Mouse (Mus musculus) hindbrain, embryonic 16.5 days (tissue): ENCODE measurements around the gene Hamp. TPM values are rescaled to one million over a fixed set of nuclear protein-coding genes. Genes with fewer than 3 reads are reported as not detected.
A peak's percentile ranks its signal among the peaks of the same experiment; 100 is the strongest.

Experiments
- ATAC-seq: fragments of 200-750 bp; cut with Nextera tagmentation; 2 replicates; pipeline ENCODE4 v1.8.0; 2017; ENCODE audit warnings: moderate TSS enrichment, moderate library complexity
- H3K27ac ChIP-seq: fragments of 300-500 bp; sonication (generic); 2 replicates; pipeline ENCODE4 v1.5.1; 2014; ENCODE audit warnings: low read depth, mild to moderate bottlenecking, control low read depth, low read length, moderate library complexity
- H3K27me3 ChIP-seq: fragments of 300-500 bp; sonication (generic); replicated peaks from 2 replicates; pipeline ENCODE4 v1.6.1; 2014; ENCODE audit warnings: low read length; ENCODE audit not compliant: control insufficient read depth, insufficient read depth
- H3K36me3 ChIP-seq: fragments of 300-500 bp; sonication (generic); 2 replicates; pipeline ENCODE4 v1.6.1; 2014; ENCODE audit warnings: mild to moderate bottlenecking, low read length, moderate library complexity, mixed read lengths; ENCODE audit not compliant: control insufficient read depth, insufficient read depth
- H3K4me1 ChIP-seq: fragments of 300-500 bp; sonication (generic); 2 replicates; pipeline ENCODE4 v1.6.1; 2014; ENCODE audit warnings: low read depth, low read length; ENCODE audit not compliant: control insufficient read depth, insufficient read depth
- H3K4me2 ChIP-seq: fragments of 300-500 bp; sonication (generic); 2 replicates; pipeline ENCODE4 v1.6.1; 2014; ENCODE audit warnings: mild to moderate bottlenecking, low read length, control low read depth, moderate library complexity
- H3K4me3 ChIP-seq: fragments of 300-500 bp; sonication (generic); 2 replicates; pipeline ENCODE4 v1.5.1; 2014; ENCODE audit warnings: mild to moderate bottlenecking, low read length, control low read depth, moderate library complexity
- H3K9ac ChIP-seq: fragments of 300-500 bp; sonication (generic); 2 replicates; pipeline ENCODE4 v1.6.1; 2014; ENCODE audit warnings: low read depth, mild to moderate bottlenecking, control low read depth, low read length, moderate library complexity
- H3K9me3 ChIP-seq: fragments of 300-500 bp; sonication (generic); 2 replicates; pipeline ENCODE4 v1.6.1; 2014; ENCODE audit warnings: mild to moderate bottlenecking, low read length, moderate library complexity; ENCODE audit not compliant: control insufficient read depth
- WGBS: fragments of 180-500 bp; shearing (Covaris S2); extraction: QIAGEN DNeasy Blood & Tissue Kit; methylation state at CpG from one replicate; pipeline ENCODE4 v1.1.7; 2014; 5-methylcytosine and 5-hydroxymethylcytosine counted together
- polyA plus RNA-seq: library from polyadenylated mRNA; unstranded; fragments of >200 nt; fragmentation: Nextera tagmentation; extraction: Ambion mirVana; gene quantifications from 2 replicates; pipeline ENCODE4 v1.2.1, GENCODE M21; 2015

Gene Hamp
- polyA plus RNA-seq, 1 experiment from 2014 or later, result not detected

GRCm38 (mm10) chr7:30958109-30958865 lies 14.5 kb upstream of the Hamp start:
- Histone ChIP-seq H3K4me2 (peak overlapping the region; percentile 65), H3K27me3 (no peaks in the 10 kb centered on the region), H3K9me3 (no peaks in the 10 kb centered on the region), H3K9ac (peak overlapping the region; percentile 98), H3K27ac (peak overlapping the region; percentile 99), H3K4me1 (peaks cover 18% of the 10 kb centered on the region), H3K4me3 (peak overlapping the region; percentile 87), H3K36me3 (peaks cover 11% of the 10 kb centered on the region)
- 70% methylated on average over 28 of the region's 28 CpGs for WGBS
- ATAC-seq, result no peak

GRCm38 (mm10) chr7:30957367-30957783 lies 13.5 kb upstream of the Hamp start:
- ATAC-seq, result peak; percentile 76
- WGBS, result 0% methylated on average over 43 of the region's 43 CpGs

GRCm38 (mm10) chr7:30956756-30957366 lies 13.0 kb upstream of the Hamp start, which contains the start of gene Usf2:
Usf2 (minus strand) TSS chr7:30956803.
- WGBS, result under 1% methylated on average over 28 of the region's 82 CpGs
- peak; percentile 58 for ATAC-seq
- peak within 1 kb of the TSS; percentile 87 for H3K4me3 ChIP-seq
- no peaks in the 10 kb centered on the region for H3K27me3 ChIP-seq
- no peaks in the 10 kb centered on the region for H3K9me3 ChIP-seq
- peak within 1 kb of the TSS; percentile 65 for H3K4me2 ChIP-seq
- peaks cover 21% of the 10 kb centered on the region for H3K36me3 ChIP-seq
- peaks cover 18% of the 10 kb centered on the region for H3K4me1 ChIP-seq
- H3K9ac ChIP-seq, result peak within 1 kb of the TSS; percentile 98
- peak within 1 kb of the TSS; percentile 99 for H3K27ac ChIP-seq

More at GRCm38 (mm10) chr7:30957367-30957783, 13.5 kb upstream of the Hamp start:
- Histone ChIP-seq H3K9ac (peak overlapping the region; percentile 98), H3K27me3 (no peaks in the 10 kb centered on the region), H3K36me3 (peaks cover 18% of the 10 kb centered on the region), H3K27ac (peak overlapping the region; percentile 99), H3K4me2 (peak overlapping the region; percentile 65), H3K9me3 (no peaks in the 10 kb centered on the region), H3K4me3 (peak overlapping the region; percentile 87), H3K4me1 (peaks cover 18% of the 10 kb centered on the region)

GRCm38 (mm10) chr7:30956357-30956751 lies 12.5 kb upstream of the Hamp start:
- H3K9me3 ChIP-seq, result no peaks in the 10 kb centered on the region
- H3K4me2 ChIP-seq, result peak overlapping the region; percentile 65
- H3K4me3 ChIP-seq, result peak overlapping the region; percentile 87
- 0% methylated on average over 20 of the region's 49 CpGs for WGBS
- peak overlapping the region; percentile 99 for H3K27ac ChIP-seq
- peaks cover 18% of the 10 kb centered on the region for H3K4me1 ChIP-seq
- H3K9ac ChIP-seq, result peak overlapping the region; percentile 98
- no peaks in the 10 kb centered on the region for H3K27me3 ChIP-seq
- H3K36me3 ChIP-seq, result peaks cover 21% of the 10 kb centered on the region
- peak; percentile 35 for ATAC-seq

GRCm38 (mm10) chr7:30955584-30956356 lies 11.9 kb upstream of the Hamp start:
- peak; percentile 70 for ATAC-seq
- Histone ChIP-seq H3K27ac (peak overlapping the region; percentile 99), H3K4me3 (peak overlapping the region; percentile 87), H3K9me3 (no peaks in the 10 kb centered on the region), H3K36me3 (peaks cover 21% of the 10 kb centered on the region), H3K4me1 (peaks cover 18% of the 10 kb centered on the region), H3K4me2 (peak overlapping the region; percentile 65), H3K9ac (peak overlapping the region; percentile 98), H3K27me3 (no peaks in the 10 kb centered on the region)
- WGBS, result under 1% methylated on average over 42 of the region's 64 CpGs

- peaks cover 21% of the 10 kb centered on the region for H3K36me3 ChIP-seq
- ATAC-seq, result no peak
- H3K4me1 ChIP-seq, result peaks cover 18% of the 10 kb centered on the region
- no peaks in the 10 kb centered on the region for H3K9me3 ChIP-seq
- peak overlapping the region; percentile 65 for H3K4me2 ChIP-seq
- peak overlapping the region; percentile 87 for H3K4me3 ChIP-seq
- H3K9ac ChIP-seq, result peak overlapping the region; percentile 19; the same call in 1 of the 2 replicates
- WGBS, result 76% methylated on average over 12 of the region's 12 CpGs
- H3K27ac ChIP-seq, result no peak overlapping the region
- H3K27me3 ChIP-seq, result no peaks in the 10 kb centered on the region
Observed at GRCm38 (mm10) chr7:30954971-30955520, 11.2 kb upstream of the Hamp start.

GRCm38 (mm10) chr7:30954036-30954435 lies 10.2 kb upstream of the Hamp start:
- no peak overlapping the region for H3K4me2 ChIP-seq
- ATAC-seq, result no peak
- peaks cover 21% of the 10 kb centered on the region for H3K36me3 ChIP-seq
- H3K9ac ChIP-seq, result no peak overlapping the region
- no peaks in the 10 kb centered on the region for H3K9me3 ChIP-seq
- 82% methylated on average over 3 of the region's 3 CpGs for WGBS
- no peak overlapping the region for H3K4me3 ChIP-seq
- H3K27me3 ChIP-seq, result no peaks in the 10 kb centered on the region
- no peak overlapping the region for H3K27ac ChIP-seq
- H3K4me1 ChIP-seq, result peaks cover 18% of the 10 kb centered on the region

GRCm38 (mm10) chr7:30953459-30953858 lies 9.6 kb upstream of the Hamp start:
- Histone ChIP-seq H3K4me1 (peaks cover 17% of the 10 kb centered on the region), H3K27ac (no peak overlapping the region), H3K27me3 (no peaks in the 10 kb centered on the region), H3K9ac (no peak overlapping the region), H3K36me3 (peaks cover 21% of the 10 kb centered on the region), H3K4me2 (no peak overlapping the region), H3K4me3 (no peak overlapping the region), H3K9me3 (no peaks in the 10 kb centered on the region)
- ATAC-seq, result no peak
- WGBS, result 90% methylated on average over 6 of the region's 6 CpGs
